In the genomic region with DNA sequence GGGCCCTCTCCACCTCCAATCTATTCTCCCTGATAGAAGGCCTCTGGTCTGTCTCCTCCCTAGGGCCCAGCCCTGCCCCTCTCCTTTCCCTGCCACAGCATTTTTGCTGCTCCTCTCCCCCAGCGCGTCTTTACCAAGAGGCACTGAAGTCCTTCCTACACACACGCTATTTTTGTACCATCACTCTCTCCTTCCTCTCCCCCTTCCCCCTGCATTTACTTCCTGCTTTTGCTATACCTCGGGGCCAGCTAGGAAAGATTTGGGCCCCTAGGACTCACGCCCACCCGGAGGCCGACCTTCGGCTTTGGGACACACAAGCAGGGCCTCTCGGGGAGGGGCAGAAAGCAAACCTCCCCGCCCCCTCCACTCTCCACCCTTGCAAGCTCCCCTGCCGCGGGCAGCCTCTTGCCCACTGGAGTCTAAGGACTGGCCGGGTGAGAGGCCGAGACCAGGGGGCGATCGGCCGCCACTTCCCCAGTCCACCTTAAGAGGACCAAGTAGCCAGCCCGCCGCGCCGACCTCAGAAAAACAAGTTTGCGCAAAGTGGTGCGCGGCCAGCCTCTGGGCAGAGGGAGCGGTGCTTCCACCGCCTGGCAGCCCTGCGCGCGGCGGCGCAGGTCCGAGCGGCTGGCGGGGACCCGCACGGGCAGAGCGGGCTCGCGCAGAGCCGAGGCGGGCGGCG, we compare ENCODE assay signal across 8 mouse cellular contexts. TPM values are rescaled to one million over a fixed set of nuclear protein-coding genes. Genes with fewer than 3 reads are reported as not detected.
DNase-seq lines count a peak whose midpoint lies in the region; ATAC-seq and TF ChIP-seq lines count a peak whose summit lies in the region.

A gene (plus strand): TSS at position 377 of the 682 bp plus-strand sequence.

- 1% methylated on average over 43 of the region's 43 CpGs for WGBS in cerebellum, adult 2 months
- under 1% methylated on average over 42 of the region's 43 CpGs for WGBS in forebrain, embryonic 16.5 days
- 1% methylated on average over 41 of the region's 43 CpGs for WGBS in large intestine, adult 2 months
- WGBS in liver, embryonic 16.5 days (ENCODE audit: insufficient replicate concordance) = 1% methylated on average over 31 of the region's 43 CpGs
- under 1% methylated on average over 37 of the region's 43 CpGs for WGBS in neural tube, embryonic 13.5 days

- no peak for TF ChIP-seq RAD21 in CH12.LX (IDR thresholded peaks at IDR 0.05; ENCODE audit: low read depth, low read length)

- H3K4me3 ChIP-seq in CH12.LX (replicated peaks in 1 of 3; ENCODE audit: low read depth in 2 of 3, low read length in 2 of 3, poor library complexity in 1 of 3) = peak within 1 kb of the TSS; percentile 67 to 86 (median 70)
- H3K4me3 ChIP-seq in cerebellum, adult 2 months (replicated peaks; ENCODE audit: insufficient read depth, low read depth, low read length) = peak within 1 kb of the TSS; percentile 89
- peak within 1 kb of the TSS; percentile 79 for H3K4me3 ChIP-seq in forebrain, embryonic 16.5 days (replicated peaks; ENCODE audit: low read length)
- peak within 1 kb of the TSS; percentile 64 for H3K4me3 ChIP-seq in liver, embryonic 16.5 days (ENCODE audit: low read depth, low read length)
- peak within 1 kb of the TSS; percentile 69 for H3K4me3 ChIP-seq in neural tube, embryonic 13.5 days
- peak within 1 kb of the TSS; percentile 87 for H3K4me3 ChIP-seq in testis, adult 2 months (ENCODE audit: control insufficient read depth, low read depth, low read length)

- peaks cover 0 to 10% of the 10 kb centered on the region in 2 experiments for H3K36me3 ChIP-seq in CH12.LX (replicated peaks in 1 of 2; ENCODE audit: control insufficient read depth in 1 of 2, insufficient read depth in 1 of 2, low read length in 1 of 2)
- no peaks in the 10 kb centered on the region for H3K36me3 ChIP-seq in forebrain, embryonic 16.5 days (ENCODE audit: control insufficient read depth, insufficient read depth)
- H3K36me3 ChIP-seq in liver, embryonic 16.5 days (ENCODE audit: control insufficient read depth, insufficient read depth) = no peaks in the 10 kb centered on the region
- H3K36me3 ChIP-seq in neural tube, embryonic 13.5 days = no peaks in the 10 kb centered on the region
- no peaks in the 10 kb centered on the region for H3K36me3 ChIP-seq in testis, adult 2 months (ENCODE audit: control insufficient read depth, insufficient read depth, low read length)

- peak within 1 kb of the TSS; percentile 55 for H3K9ac ChIP-seq in CH12.LX (ENCODE audit: insufficient read depth, low read depth)
- H3K9ac ChIP-seq in forebrain, embryonic 16.5 days (replicated peaks; ENCODE audit: low read depth, low read length) = peak within 1 kb of the TSS; percentile 87
- peak within 1 kb of the TSS; percentile 65 for H3K9ac ChIP-seq in liver, embryonic 16.5 days (ENCODE audit: low read depth, low read length)
- H3K9ac ChIP-seq in neural tube, embryonic 13.5 days = peak within 1 kb of the TSS; percentile 91

- H3K9me3 ChIP-seq in CH12.LX (replicated peaks; ENCODE audit: low read length) = no peaks in the 10 kb centered on the region
- no peaks in the 10 kb centered on the region for H3K9me3 ChIP-seq in forebrain, embryonic 16.5 days (ENCODE audit: control insufficient read depth, low read length)
- H3K9me3 ChIP-seq in liver, embryonic 16.5 days (replicated peaks; ENCODE audit: control insufficient read depth, low read length) = no peaks in the 10 kb centered on the region
- no peaks in the 10 kb centered on the region for H3K9me3 ChIP-seq in neural tube, embryonic 13.5 days

- peak within 1 kb of the TSS; percentile 72 for H3K4me2 ChIP-seq in CH12.LX (ENCODE audit: insufficient read depth, low read depth, poor library complexity, severe bottlenecking)
- peak within 1 kb of the TSS; percentile 97 for H3K4me2 ChIP-seq in forebrain, embryonic 16.5 days (ENCODE audit: low read length)
- H3K4me2 ChIP-seq in liver, embryonic 16.5 days (ENCODE audit: low read depth, low read length) = peak within 1 kb of the TSS; percentile 63
- H3K4me2 ChIP-seq in neural tube, embryonic 13.5 days = peak within 1 kb of the TSS; percentile 88

- H3K4me1 ChIP-seq in CH12.LX (ENCODE audit: control insufficient read depth in 1 of 2, insufficient read depth in 2 of 2) = peaks cover 25 to 66% of the 10 kb centered on the region in 2 experiments; a peak in 3 of 4 replicates
- peaks cover 23% of the 10 kb centered on the region for H3K4me1 ChIP-seq in cerebellum, adult 2 months (ENCODE audit: control insufficient read depth, insufficient read depth, low read length)
- peaks cover 32% of the 10 kb centered on the region for H3K4me1 ChIP-seq in forebrain, embryonic 16.5 days (replicated peaks; ENCODE audit: control insufficient read depth, insufficient read depth, low read length)
- H3K4me1 ChIP-seq in liver, embryonic 16.5 days (ENCODE audit: control insufficient read depth, low read depth, low read length) = no peaks in the 10 kb centered on the region; the same call in 1 of the 2 replicates
- H3K4me1 ChIP-seq in neural tube, embryonic 13.5 days (replicated peaks) = peaks cover 51% of the 10 kb centered on the region
- peaks cover 18% of the 10 kb centered on the region for H3K4me1 ChIP-seq in testis, adult 2 months (ENCODE audit: control insufficient read depth, insufficient read depth, low read length)

- H3K27me3 ChIP-seq in CH12.LX (replicated peaks) = no peaks in the 10 kb centered on the region
- no peaks in the 10 kb centered on the region for H3K27me3 ChIP-seq in cerebellum, adult 2 months (ENCODE audit: control insufficient read depth, insufficient read depth, low read length)
- no peaks in the 10 kb centered on the region for H3K27me3 ChIP-seq in forebrain, embryonic 16.5 days (replicated peaks; ENCODE audit: control insufficient read depth, insufficient read depth, low read length)
- H3K27me3 ChIP-seq in liver, embryonic 16.5 days (ENCODE audit: control insufficient read depth, insufficient read depth, low read depth, low read length) = peaks cover 23% of the 10 kb centered on the region
- H3K27me3 ChIP-seq in neural tube, embryonic 13.5 days = peaks cover 4% of the 10 kb centered on the region; the same call in 1 of the 2 replicates
- no peaks in the 10 kb centered on the region; the same call in 1 of the 2 replicates for H3K27me3 ChIP-seq in testis, adult 2 months (ENCODE audit: control insufficient read depth, insufficient read depth, low read length)

- intact Hi-C loops in heart, postnatal 10 days (cut with DNase I) = loop anchor here (5.0 kb wide), 3 partner anchors 40 to 90 kb away; a partner anchor contains a TSS

- TF ChIP-seq CTCF in CH12.LX (conservative IDR thresholded peaks at IDR 0.05 in 1 of 2, IDR thresholded peaks at IDR 0.05 in 1 of 2; ENCODE audit: low read depth in 2 of 2, low read length in 2 of 2) = no peak
- TF ChIP-seq CTCF in cerebellum, adult 2 months (IDR thresholded peaks at IDR 0.05; ENCODE audit: borderline replicate concordance, insufficient read depth, low read depth, low read length) = no peak
- TF ChIP-seq CTCF in testis, adult 2 months (IDR thresholded peaks at IDR 0.05; ENCODE audit: control insufficient read depth, insufficient read depth, insufficient replicate concordance, low read depth, low read length) = no peak

- TF ChIP-seq POLR2A in CH12.LX (IDR thresholded peaks at IDR 0.05; ENCODE audit: low read depth, low read length) = peak; percentile 40; the same call in 1 of the 2 replicates
- TF ChIP-seq POLR2A in cerebellum, adult 2 months (IDR thresholded peaks at IDR 0.05; ENCODE audit: borderline replicate concordance, insufficient read depth, low read length) = no peak; the same call in 1 of the 2 replicates
- no peak for TF ChIP-seq POLR2A in testis, adult 2 months (IDR thresholded peaks at IDR 0.05; ENCODE audit: control insufficient read depth, low read depth, low read length)

- peak; percentile 67 for DNase-seq in CH12.LX (ENCODE audit: extremely low read depth)
- DNase-seq in cerebellum, adult 2 months = peak; percentile 80 to 86
- DNase-seq in heart, postnatal 10 days = peak; percentile 81 to 86
- no peak for DNase-seq in large intestine, adult 2 months (ENCODE audit: low read depth, low spot score)

- no peak for TF ChIP-seq EP300 in CH12.LX (IDR thresholded peaks at IDR 0.05; ENCODE audit: low read length)

- peaks cover 7% of the 10 kb centered on the region; the same call in 1 of the 2 replicates for H3K79me2 ChIP-seq in CH12.LX (replicated peaks; ENCODE audit: control insufficient read depth, extremely low read depth, insufficient read depth, poor library complexity, severe bottlenecking)

- ATAC-seq in forebrain, embryonic 16.5 days = peak; percentile 88
- ATAC-seq in liver, embryonic 16.5 days (ENCODE audit: low read depth) = peak; percentile 68
- peak; percentile 87 for ATAC-seq in neural tube, embryonic 13.5 days (ENCODE audit: low read depth)

- peak within 1 kb of the TSS; percentile 59 for H3K27ac ChIP-seq in CH12.LX (ENCODE audit: insufficient read depth, low read depth)
- H3K27ac ChIP-seq in cerebellum, adult 2 months (ENCODE audit: insufficient read depth, low read length) = peak within 1 kb of the TSS; percentile 98
- H3K27ac ChIP-seq in forebrain, embryonic 16.5 days (ENCODE audit: low read length) = peak within 1 kb of the TSS; percentile 87
- H3K27ac ChIP-seq in liver, embryonic 16.5 days (ENCODE audit: low read length) = peak within 1 kb of the TSS; percentile 86
- peak within 1 kb of the TSS; percentile 89 for H3K27ac ChIP-seq in neural tube, embryonic 13.5 days (replicated peaks)
- H3K27ac ChIP-seq in testis, adult 2 months (ENCODE audit: control insufficient read depth, insufficient read depth, low read depth, low read length) = peak within 1 kb of the TSS; percentile 79

- dilution Hi-C loops in CH12.LX (cut with MboI; ENCODE audit: extremely low pct_ligation_motif_present, extremely low pct_unique_long_range_greater_than_20kb, low sequenced_read_pairs) = no loop called here

- in situ Hi-C loops in CH12.LX (cut with MboI; ENCODE audit: low pct_ligation_motif_present, low pct_unique_long_range_greater_than_20kb, low sequenced_read_pairs) = no loop called here

TF ChIP-seq in CH12.LX, 34 proteins besides CTCF, POLR2A, EP300 and RAD21 (continues in another document):
- TF ChIP-seq TCF12 (IDR thresholded peaks at IDR 0.05; ENCODE audit: low read depth, low read length) (peak; percentile 38; the same call in 1 of the 2 replicates), ZNF384 (IDR thresholded peaks at IDR 0.05; ENCODE audit: low read depth, low read length) (no peak), IRF4 (IDR thresholded peaks at IDR 0.05; ENCODE audit: low read depth, low read length) (no peak)

RNA-seq across cellular contexts. Expression of the gene that starts here (rescaled TPM):
- total RNA-seq in CH12.LX (2012; rRNA removed) = 25.4 and 27.1 TPM in 2 replicates
- total RNA-seq in CH12.LX (2014; rRNA removed) = 20.4 and 24.2 TPM in 2 replicates
- 30.6 and 32.7 TPM in 2 replicates for polyA plus RNA-seq in CH12.LX (2012; ENCODE audit: insufficient read length, low read depth)
- 235 and 254 TPM in 2 replicates for polyA plus RNA-seq in cerebellum, adult 2 months (2012; rRNA removed)
- 30.2 and 34.8 TPM in 2 replicates for polyA plus RNA-seq in forebrain, embryonic 16.5 days (2015; fragmentation: Nextera tagmentation; extraction: Ambion mirVana)
- total RNA-seq in heart, postnatal 10 days (2021) = 10 to 100 TPM; 22.9 to 28.6 TPM
- 16.6 and 20.4 TPM in 2 replicates for polyA plus RNA-seq in large intestine, adult 2 months (2012; rRNA removed)
- polyA plus RNA-seq in liver, embryonic 16.5 days (2015; fragmentation: Nextera tagmentation; extraction: Ambion mirVana) = 24.7 and 27.8 TPM in 2 replicates
- 24.4 and 24.9 TPM in 2 replicates for polyA plus RNA-seq in neural tube, embryonic 13.5 days (2015; fragmentation: Nextera tagmentation; extraction: Ambion mirVana)
- 3.1 and 3.3 TPM in 2 replicates for polyA plus RNA-seq in testis, adult 2 months (2012; rRNA removed)
